Mouse (Mus musculus): Measurements from ENCODE around the gene Ube2h. TPM values are rescaled to one million over a fixed set of nuclear protein-coding genes. Genes with fewer than 3 reads are reported as not detected.

The Ube2h gene
- total RNA-seq, 1 experiment from 2014 or later = 124 TPM

DNA sequence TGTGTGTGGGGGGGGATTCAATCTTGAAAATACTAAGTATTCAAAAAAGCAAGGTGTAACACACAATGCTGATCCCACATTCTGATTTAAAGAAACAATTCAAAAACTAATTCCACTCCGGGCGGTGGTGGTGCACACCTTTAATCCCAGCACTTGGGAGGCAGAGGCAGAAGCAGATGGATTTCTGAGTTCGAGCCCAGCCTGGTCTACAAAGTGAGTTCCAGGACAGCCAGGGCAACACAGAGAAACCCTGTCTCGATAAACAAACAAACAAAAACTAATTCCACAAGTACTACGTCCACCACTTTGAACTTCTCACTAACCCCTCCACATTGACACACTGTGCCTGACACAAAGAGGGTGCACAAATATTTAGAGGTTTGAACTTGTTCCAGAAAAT, 4.7 kb downstream of the Ube2h start:
- no peak for DNase-seq

DNA sequence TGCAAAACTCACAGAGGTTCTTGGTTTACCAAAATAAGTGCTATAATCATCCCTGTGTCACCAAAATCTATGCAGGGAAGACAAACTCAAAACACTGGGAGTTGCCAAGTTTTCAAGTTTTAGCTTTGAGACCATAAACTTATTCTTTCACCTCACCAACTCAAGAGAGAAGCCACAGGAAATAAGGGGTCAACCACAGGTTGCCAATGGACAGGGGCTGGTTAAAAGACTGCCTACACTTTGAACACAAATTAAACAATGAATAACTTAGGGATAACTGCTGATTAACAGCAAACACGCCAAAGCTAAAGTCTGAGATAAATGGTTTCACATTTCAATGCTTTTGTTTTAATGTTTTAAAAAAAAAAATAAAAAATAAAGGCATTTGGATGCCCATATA, 5.2 kb downstream of the Ube2h start:
- no peak for DNase-seq

DNA sequence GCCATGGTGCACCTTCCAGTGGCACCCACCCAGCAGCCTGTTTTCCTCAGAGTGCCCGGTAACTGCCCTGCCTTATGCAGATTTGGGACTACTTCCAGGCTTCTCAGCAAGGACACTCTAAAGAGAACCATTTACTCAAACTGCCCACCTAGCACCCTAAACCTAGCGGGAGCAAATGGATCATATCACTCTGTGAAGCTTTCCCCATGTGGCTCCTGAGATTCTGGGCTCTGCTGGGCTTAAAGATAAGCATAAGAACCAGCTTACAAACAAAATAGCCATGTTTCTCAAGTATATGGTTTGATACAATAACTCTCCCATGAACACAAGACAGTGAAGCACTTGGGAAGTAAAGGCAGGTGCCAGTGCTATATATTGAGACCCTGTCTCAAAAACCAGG, 11.8 kb downstream of the Ube2h start:
- no peak for DNase-seq

DNA sequence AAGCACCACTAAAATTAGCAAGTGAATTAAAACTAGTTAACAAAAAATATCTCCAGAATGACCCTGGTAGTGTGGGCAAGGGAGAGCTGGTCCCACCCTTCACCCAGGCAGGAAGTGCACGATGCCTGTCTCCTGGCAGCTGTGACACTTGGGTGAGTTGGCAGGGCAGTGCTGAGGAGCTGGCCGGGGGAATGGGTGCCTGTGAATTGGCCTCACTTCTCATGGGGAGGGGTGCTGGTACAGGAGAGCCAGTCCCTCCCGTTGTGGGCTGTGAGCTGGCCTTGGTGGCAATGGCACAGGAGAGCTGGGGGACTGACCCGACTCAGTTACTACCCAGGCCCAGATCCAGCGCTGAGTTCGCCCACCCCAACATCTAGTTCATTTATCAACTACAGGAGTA, 16.4 kb downstream of the Ube2h start:
- peak; percentile 57 for DNase-seq

DNA sequence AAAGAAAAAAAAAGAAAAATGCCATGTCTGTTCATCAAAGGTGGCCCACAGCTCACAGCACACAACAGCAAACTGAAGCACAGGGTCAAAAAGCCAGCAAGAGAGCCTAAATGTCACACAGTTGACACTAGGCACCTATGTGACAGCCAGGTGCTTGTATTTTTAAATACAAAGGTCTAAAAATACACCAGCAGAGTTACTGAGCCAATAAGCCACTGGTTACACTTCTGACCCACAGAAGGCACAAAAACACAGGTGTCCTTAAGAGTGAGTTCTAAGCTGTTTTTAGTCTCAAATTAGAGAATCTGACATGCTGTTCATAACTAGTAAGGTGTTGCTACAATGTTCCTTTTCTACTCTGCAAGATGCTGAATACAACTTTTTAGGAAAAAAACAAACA, 17.7 kb downstream of the Ube2h start:
- DNase-seq = no peak

DNA sequence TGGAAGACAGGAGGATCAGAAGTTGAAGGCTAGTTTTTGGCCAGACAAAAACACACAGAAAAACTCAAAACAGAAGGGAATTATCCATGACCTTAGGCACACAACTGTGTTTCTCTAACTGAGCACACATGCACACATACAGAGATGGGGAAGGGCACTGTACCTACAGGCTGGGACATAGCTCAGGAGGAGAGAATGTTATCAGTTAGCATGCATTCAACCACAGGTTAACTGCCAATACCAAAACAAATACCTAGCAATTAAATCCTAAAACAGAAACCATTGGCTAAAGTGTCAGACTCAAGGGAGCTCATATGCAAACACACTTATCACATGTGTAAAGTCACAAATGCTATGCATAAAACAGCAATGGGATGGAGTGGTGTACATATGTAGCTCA, 20.2 kb downstream of the Ube2h start:
- no peak for DNase-seq

DNA sequence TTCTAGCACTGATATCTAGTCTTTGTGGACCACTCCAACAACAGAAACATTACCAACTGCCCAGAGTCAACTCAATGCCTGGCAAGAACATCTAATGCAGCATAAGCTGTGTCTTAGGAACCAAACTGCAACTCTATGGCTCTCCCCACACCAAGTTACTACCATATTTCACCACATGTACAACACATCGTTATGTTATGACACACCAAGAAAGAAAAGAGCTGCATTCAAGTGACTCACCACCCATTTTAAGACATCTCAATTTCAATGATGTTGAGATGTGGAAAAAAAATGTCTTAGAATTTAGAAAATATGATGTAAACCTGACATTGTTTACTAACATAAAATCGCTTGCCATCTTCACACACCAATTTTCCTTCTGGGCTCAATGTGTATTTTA, 22.0 kb downstream of the Ube2h start:
- DNase-seq = no peak

DNA sequence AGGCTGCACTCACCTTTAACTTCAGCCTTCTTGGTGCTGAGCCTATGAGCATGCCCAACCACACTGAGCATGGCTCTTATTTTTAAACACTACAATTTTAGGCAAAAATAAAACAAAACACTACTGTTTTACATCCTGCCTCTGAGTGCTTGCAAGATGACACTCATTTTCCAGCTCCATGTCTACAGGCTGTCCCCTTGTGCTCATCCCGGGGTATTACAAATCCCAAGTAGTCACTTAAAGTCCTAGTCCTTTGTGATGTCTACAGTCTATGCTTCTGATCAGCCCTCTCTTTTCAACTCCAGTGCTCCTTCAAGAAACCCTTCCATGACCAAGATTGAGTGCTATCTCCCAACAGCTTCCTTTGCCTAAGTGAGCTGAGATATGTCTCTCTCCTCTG, 26.0 kb downstream of the Ube2h start:
- no peak for DNase-seq

DNA sequence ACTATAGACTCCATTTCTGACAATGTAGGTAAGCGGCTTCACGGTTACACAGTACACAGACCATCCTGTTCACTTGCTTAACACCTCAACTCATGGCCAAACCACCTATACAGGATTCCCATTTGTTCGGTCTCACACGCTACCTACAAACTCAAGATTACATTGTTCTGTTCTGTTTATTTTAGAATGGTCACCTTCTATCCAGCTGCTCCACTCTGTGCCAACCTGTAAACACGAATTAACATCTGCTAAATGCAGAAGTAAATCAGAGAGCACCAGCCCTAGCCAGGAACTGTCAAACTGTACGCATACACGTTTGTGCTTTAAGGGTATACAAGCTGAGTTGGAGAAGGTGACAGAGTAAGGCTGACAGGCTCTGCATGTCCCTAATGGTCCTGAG, 27.5 kb downstream of the Ube2h start:
- DNase-seq = no peak

DNA sequence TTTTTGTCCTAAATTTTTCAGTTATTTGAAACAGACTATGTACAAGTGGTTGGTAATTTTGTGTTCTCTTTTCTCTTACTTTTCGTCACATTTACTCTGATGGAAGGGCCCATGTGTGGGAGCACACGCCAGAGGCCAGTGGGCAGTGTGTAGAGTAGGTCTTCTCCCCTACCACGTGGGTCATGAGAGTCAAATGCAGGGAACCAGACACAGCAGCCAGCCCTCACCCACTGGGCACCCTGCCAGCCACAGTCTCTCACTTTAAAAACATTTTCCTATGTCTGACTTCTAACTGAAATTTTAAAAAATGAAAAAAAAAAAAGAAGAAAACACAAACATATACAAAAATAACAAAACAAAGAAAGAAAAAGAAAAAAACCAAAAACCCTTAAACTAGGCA, 28.0 kb downstream of the Ube2h start:
- DNase-seq = peak; percentile 45

DNA sequence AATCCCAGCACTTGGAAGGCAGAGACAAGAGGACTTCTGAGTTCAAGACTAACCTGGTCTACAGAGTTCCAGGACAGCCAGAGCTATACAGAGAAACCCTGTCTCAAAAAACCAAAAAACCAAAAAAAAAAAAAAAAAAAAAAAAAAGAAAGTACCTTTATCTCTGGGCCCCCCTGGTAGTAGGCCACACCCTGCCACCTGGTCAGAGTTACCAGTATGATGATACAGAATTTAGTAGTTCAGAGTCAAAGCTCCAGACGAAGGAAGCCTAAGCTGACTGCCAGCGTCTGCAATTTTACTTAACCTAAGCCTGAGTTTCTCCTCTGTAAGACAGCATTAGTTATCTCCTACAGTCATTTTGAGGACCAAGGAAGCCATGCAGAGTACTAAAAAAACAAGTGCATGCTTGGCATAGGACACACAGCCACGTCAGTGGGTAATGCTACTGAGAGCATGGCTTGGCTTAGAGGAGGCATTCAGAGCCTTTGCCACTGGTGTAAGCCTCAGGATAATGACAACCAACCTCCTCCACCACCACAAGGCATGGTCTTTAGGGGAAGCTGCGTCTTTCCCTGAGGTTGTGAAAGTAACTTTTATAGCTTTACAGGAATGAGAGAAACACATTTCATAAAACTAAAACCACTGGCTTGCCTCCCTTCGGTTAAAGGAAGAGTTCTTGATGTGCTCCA, 29.0 kb downstream of the Ube2h start:
- no peak for DNase-seq

DNA sequence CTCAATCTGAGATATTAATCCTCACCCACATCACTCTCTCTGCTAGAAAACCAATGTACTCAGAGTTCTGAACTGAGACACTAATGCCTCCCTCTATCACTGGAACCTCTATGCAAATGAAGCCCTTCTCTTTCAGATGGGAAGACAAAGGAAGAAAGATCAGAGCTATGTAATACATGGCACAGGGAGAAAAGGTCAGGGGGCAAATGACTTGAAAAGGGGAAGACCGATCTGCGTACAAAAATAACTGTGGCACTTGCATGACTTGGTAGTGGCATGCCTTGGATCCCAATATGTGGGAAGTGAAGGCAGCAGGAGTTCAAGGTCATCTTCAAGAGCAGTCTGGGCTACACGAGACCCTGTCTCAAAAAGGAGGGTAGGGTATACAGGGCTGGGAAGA, 31.4 kb downstream of the Ube2h start:
- DNase-seq = no peak

DNA sequence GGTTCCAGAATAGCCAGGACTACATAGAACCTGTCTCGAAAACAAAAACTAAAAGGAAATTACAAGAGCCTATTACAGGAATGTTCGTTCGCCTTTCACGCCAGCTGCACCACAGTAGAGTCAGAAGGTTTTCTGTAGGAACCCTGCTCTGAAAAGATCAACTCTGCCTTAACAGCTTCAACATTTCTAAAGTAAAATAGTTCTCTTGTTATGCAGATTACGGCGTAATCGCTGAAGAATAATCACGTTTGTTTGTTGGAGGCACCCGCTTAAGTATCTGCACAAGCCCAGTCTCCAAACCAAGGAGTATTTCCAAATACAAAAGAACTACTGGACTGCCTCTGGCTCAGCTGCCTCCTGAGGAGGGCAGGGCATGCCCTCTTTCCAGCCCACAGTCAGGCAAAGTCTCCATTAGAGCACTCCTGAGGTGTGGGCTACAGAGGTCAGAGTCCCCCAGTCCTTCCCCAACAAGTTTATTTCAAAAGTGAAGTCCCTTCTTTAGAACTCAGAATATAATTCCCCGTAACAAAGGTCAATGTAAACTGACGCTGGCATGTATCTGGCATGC, 31.9 kb downstream of the Ube2h start:
- no peak for DNase-seq

DNA sequence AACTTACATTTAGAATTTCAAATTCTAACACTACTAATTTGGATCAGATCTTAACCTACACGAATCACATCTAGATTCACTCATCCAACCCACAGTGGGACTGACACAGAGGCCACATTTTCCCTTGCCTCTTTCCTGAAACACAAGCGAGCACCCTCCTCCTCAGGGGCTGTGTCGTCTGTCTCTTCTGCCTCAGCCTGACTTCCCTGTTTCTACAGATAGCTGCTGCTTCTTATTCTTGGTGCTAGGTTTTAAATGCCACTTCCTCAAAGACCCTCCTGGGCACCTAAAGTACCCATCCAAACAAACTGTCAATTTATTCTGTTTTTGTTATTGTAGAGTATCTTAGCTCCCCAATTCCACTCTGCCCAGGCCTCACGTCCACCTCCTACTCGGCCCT, 34.5 kb downstream of the Ube2h start:
- no peak for DNase-seq

DNA sequence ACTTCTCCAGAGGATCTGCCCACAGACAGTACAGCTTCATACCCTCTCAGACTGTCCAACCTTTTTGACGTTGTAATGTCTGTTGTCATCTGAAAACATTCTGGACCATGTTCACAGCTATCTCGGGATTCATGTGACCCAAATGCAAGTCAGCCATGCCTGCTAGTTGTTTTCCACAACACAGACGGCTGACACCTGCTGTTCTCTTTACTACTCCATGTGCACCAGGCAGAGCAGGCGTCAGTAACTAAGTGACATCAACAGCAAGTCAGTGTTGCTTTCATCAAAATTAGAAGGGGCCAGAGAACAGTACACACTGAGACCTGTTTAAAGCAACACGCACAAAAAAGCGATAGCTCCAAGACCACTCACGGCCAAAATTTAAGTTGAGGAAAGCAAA, 36.9 kb downstream of the Ube2h start:
- DNase-seq = no peak

DNA sequence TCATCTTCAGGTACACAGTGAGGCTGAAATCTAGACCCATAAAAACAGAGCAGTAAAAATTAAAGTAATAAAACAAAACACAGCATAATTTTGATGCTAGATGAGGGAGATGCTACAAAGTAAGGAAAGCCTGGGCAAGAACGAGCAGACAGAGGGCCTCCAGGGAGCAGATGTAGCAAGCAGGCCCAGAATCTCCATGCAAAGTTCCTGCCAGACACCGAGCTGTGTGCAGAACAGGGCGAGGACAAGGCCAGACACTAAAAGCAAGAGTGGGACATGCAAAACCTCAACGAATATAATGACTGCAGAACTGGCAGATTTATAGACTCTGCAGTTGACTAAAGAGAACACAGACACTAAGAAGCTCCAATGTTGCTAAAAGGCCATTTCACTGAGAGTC, 38.9 kb downstream of the Ube2h start:
- peak; percentile 46 for DNase-seq

DNA sequence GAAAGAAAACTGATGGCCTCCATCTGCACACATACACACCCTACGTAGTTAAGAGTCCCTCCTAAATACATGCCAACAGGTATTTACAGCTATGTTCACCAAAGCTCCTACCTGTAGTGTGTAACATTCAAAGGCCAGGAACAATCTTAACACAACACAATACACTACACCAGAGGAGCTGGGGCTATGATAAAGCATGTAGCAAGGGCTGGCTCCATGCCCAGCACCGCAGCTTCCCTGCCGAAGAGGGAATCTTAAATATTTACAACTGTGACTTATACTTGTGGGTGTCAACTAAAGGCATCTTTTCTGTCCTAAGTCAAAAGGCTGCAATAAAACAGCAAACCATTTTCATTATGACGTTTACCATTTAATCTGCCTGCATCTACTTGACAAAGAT, 41.3 kb downstream of the Ube2h start:
- DNase-seq = peak; percentile 42

DNA sequence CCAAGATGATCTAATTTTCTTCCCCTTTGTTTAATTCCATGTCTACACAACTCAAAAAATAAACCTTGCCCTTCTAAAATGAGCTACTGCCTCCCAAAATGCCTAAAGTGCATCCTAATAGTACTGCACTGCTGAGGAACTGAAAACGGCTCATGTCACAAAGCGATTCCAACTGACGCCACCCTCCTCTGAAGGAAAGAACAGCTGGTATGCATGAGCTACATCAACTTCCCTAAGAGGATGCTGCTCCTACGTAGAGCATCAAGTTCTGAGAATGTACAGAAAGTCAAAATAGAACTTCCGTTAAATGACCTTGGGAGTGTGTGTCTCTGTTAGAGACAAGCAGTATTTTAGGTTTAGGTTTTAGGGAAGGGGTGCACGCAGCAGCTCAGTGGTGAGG, 45.1 kb downstream of the Ube2h start:
- DNase-seq = no peak

DNA sequence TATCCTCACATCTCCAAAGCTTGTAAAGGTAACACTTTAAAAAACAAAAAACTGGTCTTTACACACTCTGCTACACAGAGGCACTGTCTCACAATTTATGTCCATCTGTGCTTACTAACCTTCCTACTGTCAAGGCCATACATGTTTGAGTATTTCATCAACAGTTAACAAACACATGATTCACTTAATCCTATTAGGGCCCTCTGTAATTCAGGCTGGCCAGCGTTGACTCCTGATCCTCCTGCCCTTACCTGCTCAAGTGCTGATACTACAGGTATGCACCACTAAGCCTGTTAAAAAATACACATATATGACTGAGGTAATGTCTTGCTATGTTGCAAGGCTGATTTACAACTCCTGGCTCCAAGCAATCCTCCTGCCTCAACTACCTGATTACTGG, 46.4 kb downstream of the Ube2h start:
- DNase-seq = no peak

DNA sequence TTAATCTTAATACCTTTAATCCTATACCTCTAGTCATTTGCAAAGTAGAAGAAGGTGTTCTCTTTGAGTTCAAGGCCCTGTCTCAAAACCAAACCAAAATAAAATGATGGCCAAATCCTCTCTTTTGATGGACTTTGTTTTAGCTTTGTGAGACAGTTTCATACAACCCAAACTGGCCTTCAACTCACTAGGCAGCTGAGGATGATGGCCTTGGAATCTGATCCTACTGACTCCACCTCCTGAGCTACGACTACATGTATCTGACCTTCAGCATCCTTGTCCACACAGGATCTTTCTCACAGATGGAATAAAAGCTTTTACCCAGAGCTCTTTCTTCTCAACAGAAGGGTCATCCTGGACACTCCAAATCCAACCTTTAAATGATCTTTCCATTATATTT, 48.5 kb downstream of the Ube2h start:
- DNase-seq = no peak

DNA sequence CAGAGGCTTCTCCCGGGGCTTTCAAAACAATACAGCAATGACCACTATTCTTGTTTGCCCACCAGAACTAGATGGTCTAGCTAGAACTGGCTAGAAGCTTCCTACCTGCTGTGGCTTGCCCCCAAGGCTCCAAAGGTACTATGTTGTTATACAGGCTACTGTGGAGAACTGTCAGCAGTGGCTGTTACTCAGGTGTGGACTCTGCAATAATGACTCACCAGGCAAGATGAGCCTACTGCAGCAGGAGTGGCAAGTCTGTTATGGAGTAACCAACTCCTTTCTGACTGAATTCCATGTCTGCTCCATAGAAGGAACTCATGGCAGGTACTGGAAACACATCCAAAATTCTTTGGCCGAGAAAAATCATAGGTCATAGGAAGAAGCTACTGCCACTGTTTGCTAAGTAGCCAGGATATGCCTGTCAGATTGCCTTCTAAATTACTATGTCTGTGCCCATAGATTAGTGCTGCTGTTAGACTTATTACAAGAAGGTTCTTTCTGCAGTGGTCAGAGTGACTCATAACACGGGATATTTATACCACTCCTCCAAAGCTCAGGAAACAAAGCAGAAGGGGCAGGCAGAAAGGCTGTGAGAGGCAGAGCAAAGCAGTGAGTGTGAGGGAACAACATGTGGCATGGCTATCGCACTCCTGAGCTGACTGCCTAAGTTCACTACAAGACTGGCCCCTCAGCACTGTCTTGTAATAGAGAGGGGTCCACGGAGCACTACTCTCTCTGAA, 51.9 kb downstream of the Ube2h start:
- no peak for DNase-seq

DNA sequence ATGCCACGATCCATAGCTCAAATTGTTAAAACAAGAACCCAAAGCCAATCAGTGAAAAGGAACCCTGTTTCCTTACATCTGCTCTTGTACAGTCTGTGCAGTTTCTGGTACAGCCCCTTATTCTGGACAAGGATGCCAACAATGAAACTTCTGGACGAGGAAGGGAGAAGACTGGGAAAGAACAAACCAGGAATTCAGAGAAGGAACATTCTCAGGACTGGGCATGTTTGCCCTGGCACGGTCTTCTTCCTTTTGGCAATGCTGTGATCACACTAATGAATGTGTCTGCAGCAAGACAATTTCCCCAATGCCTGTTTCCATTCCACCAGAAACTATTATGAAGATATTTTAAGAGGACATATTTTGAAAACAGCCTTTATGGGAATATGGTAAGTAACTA, 55.6 kb downstream of the Ube2h start:
- no peak for DNase-seq

DNA sequence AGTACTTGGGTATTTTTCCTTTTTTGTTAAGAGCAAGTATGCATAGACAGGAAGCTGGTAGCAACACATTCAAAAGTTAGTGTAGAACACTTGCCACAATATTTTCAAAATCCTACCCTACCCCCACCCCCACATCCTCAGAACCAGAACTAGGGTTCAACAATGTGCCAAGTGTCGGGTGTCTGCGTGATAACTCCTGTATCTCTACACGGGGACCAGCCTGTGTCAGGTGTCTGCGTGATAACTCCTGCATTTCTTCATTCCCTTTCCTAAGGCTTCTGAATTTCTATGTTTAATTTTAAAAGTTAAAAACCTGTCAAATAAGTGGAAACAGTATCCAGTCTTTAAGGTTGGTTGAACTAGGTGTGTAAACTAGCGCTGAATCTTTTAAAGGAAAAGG, 58.4 kb downstream of the Ube2h start:
- no peak for DNase-seq

DNA sequence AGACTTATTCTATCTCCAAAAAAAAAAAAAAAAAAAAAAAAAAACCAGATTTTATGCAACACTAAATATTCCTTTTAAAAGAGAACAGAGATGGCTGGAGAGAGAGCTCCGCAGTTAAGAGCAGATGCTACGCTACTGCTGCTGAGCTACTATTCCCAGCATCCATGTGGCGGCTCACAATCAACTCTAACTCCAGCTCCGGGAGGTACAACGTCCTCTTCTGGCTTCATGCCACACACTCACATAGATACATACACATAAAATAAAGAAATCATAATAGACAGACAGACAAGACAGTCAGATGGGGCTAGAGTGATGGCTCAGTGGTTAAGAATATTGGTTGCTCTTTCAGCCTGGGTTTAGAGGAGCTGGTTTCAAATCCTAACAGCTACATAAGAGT, 58.9 kb downstream of the Ube2h start:
- DNase-seq = no peak
